Mouse (Mus musculus) layer of hippocampus, postnatal 25 days (tissue): ENCODE results near the gene Ilf2. TPM values are rescaled to one million over a fixed set of nuclear protein-coding genes. Genes with fewer than 3 reads are reported as not detected.

ENCODE experiments used
- total RNA-seq, 2 experiments: library from RNA; stranded (reverse); gene quantifications; 2 replicates each; pipeline ENCODE4 v1.2.3; 2021

Ilf2 gene
- total RNA-seq, 2 experiments from 2014 or later: 81.2 to 87.4 TPM

Other genes with a start within 250 kb of the Ilf2 start
- gene Jtb, start 244.5 kb upstream of the Ilf2 start, total RNA-seq: 10 to 100 TPM; 42.4 to 43.4 TPM
- not detected for gene Creb3l4, start 232.6 kb upstream of the Ilf2 start, total RNA-seq
- 10 to 100 TPM; 49.9 to 51.1 TPM for gene Slc39a1, start 228.0 kb upstream of the Ilf2 start, total RNA-seq
- gene Crtc2, start 222.0 kb upstream of the Ilf2 start, total RNA-seq: 10 to 100 TPM; 27.9 to 39.0 TPM
- 10 to 100 TPM; 31.6 to 34.1 TPM for gene Dennd4b, start 210.9 kb upstream of the Ilf2 start, total RNA-seq
- 100 to 1,000 TPM in 1 of 2 experiments, 10 to 100 TPM in 1; 90.0 to 112 TPM for gene Gatad2b, start 182.9 kb upstream of the Ilf2 start, total RNA-seq
- gene Slc27a3, start 86.2 kb upstream of the Ilf2 start, total RNA-seq: 10 to 100 TPM; 13.7 to 17.1 TPM
- gene Ints3, start 42.5 kb upstream of the Ilf2 start, total RNA-seq: 10 to 100 TPM; 69.1 to 70.6 TPM
- gene Npr1, start 10.3 kb upstream of the Ilf2 start, total RNA-seq: 1 to 10 TPM; 4.7 to 5.0 TPM
- gene Snapin, start 14.9 kb downstream of the Ilf2 start, total RNA-seq: 10 to 100 TPM; 49.8 to 53.4 TPM
- gene Chtop, start 33.4 kb downstream of the Ilf2 start, total RNA-seq: 100 to 1,000 TPM; 159 to 166 TPM
- 100 to 1,000 TPM in 1 of 2 experiments, 10 to 100 TPM in 1; 92.6 to 106 TPM for gene S100a1, start 38.3 kb downstream of the Ilf2 start, total RNA-seq
- gene S100a13, start 38.3 kb downstream of the Ilf2 start, total RNA-seq: 10 to 100 TPM; 22.6 to 27.6 TPM
- gene S100a14, start 50.7 kb downstream of the Ilf2 start, total RNA-seq: under 1 TPM; 0.39 to 0.42 TPM
- gene S100a16, start 61.1 kb downstream of the Ilf2 start, total RNA-seq: 100 to 1,000 TPM; 101 to 107 TPM
- gene S100a3, start 84.5 kb downstream of the Ilf2 start, total RNA-seq: 1 to 10 TPM; 1.9 to 2.1 TPM
- gene S100a2, start 114.1 kb downstream of the Ilf2 start, total RNA-seq: not detected
- gene Gm42674, start 125.8 kb downstream of the Ilf2 start, total RNA-seq: not detected
- gene S100a4, start 127.6 kb downstream of the Ilf2 start, total RNA-seq: 1 to 10 TPM; 4.1 to 6.5 TPM
- gene S100a5, start 132.4 kb downstream of the Ilf2 start, total RNA-seq: not detected
- 10 to 100 TPM; 23.1 to 24.9 TPM for gene S100a6, start 136.8 kb downstream of the Ilf2 start, total RNA-seq
- gene S100a7a, start 177.9 kb downstream of the Ilf2 start, total RNA-seq: under 1 TPM; 0.20 to 0.28 TPM
- not detected for gene S100a8, start 192.9 kb downstream of the Ilf2 start, total RNA-seq
- not detected for gene S100a9, start 219.6 kb downstream of the Ilf2 start, total RNA-seq